Mouse (Mus musculus): Measurements from ENCODE around the gene Unc45b.

DNA sequence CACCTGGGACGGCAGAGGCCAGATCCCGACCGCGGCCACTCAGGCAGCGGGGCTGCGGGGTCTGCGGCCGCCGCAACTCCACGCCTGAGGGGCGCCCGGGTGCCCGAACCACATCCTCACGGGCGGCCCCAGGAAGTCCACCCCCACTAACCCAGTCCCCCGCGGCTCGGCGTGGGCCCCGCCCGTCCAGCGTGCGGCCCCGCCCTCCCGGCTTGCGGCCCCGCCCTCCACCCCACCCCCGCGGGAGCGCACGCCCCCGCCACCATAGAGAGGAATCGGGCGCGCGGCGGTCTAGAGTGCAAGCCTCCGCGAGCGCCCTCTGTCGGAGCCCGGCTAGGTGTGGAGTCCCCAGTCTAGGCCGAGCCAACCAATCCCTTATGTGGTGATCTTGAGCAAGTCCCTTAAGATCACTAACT, 39.3 kb upstream of the Unc45b start, which contains the start of gene Rffl:
- TF ChIP-seq CTCF (IDR thresholded peaks at IDR 0.05; ENCODE audit: control insufficient read depth, insufficient read depth, low read length) (peak; percentile 82), POLR2A (IDR thresholded peaks at IDR 0.05; ENCODE audit: borderline replicate concordance, control insufficient read depth, low read depth, low read length) (peak; percentile 56; the same call in 1 of the 2 replicates)

All from bone marrow, adult 2 months (tissue).